Mouse (Mus musculus): ENCODE measurements around the gene Cutc.

Gene Cutc

DNA sequence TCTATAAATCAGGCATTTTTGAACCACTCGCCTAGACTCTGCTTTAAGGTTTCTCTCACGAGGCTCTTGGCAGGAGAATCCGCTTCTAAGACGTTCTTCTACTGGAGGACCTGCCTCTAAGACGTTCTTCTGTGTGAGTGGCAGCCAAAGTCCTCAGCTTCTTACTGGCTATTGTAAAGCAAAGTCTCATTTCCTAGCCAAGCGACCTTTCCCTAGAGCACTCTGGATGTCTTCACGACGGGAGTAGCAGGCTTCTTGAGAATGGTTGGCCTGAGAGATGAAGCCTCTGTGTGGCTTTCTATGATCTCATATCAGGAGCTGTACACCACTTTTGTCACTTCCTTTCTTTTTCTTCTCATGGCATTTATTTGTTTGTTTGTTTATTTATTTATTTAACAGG lies 42.7 kb downstream of the Cutc start:
- DNase-seq (ENCODE audit: low spot score): no peak

DNA sequence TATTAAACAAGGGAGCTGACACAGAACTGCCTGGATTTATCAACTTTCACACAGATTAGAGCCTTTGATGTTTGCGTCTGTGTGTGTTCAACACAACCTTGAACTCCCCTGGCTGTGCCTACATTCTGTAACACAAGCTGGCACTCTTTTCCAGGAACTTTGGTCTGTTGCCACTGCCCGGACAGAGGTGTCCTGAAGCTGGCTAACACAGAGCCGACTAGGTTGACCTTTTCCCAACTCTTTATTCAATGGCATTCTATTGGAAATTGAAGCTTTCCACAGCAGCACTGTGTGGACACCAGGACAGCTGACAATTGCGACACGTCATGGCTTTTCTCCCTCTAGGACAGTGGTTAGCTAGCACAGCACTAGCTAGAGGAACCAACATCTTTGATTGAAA lies 44.4 kb downstream of the Cutc start:
- no peak for DNase-seq (ENCODE audit: low spot score)

DNA sequence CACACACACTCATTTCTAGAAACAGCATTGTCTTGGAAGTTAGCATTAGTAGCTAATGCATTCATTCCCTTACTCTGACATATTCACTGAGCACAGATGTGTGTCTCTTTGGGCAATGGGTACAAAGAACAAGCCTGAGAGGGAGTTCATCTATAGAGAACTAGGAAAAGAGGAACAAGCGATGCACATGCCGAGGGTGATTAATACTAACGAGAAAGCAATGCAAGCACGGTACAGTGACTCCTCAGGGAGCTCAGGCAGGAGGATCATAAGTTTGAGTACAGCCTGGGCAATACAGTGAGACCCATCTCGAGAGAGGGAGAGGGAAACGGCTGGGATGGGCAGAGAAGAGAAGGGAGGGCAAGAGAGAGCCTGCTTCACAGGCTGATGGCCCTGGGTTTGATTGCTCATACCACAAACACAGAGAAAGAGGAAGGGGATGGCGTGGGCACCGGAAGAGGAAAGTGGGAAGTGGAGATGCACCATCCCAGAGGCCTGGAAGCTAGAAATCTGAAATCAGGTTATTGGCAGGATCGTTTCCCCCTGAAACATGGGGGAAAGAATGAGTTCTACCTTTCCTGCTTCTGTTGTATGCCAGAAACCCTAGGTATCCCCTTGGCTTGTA lies 48.7 kb downstream of the Cutc start:
- no peak for DNase-seq (ENCODE audit: low spot score)

DNA sequence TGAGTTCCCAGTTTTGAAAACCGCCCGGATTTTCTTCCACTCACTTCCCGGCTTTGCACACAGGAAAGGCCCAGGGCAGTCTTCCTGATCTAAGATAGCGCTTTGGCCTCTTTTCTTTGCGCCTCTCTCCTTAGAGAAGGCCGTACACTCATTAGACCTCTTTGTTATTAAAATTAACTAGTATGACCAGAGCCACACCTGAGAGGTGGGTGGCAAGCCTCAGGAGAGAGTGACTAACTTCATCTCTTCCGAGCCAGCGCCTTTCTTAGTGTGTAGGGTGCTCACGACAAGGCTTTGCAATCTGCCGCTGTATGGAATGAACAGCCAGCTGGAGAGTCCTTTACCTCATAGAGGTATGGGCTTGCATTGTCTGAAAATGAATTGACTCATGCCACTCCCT lies 51.1 kb downstream of the Cutc start:
- no peak for DNase-seq (ENCODE audit: low spot score)

DNA sequence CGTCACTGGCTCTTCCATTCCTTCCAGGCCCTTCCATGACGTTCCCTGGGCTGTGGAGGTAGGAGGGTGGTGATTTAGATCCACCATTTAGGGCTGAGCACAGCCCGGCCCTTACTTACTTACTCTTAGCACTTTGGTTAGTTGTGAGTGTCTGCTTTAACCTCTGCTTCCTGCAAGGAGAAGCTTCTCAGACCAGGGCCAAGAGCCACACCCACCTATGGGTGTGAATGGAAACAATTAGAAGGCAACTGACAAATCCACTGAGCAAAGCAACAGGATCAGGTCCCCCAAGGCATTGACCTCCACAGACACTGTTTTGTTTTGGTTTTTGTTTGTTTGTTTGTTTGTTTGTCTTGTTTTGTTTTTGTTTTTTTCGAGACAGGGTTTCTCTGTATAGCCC lies 56.5 kb downstream of the Cutc start:
- no peak for DNase-seq (ENCODE audit: low spot score)

DNA sequence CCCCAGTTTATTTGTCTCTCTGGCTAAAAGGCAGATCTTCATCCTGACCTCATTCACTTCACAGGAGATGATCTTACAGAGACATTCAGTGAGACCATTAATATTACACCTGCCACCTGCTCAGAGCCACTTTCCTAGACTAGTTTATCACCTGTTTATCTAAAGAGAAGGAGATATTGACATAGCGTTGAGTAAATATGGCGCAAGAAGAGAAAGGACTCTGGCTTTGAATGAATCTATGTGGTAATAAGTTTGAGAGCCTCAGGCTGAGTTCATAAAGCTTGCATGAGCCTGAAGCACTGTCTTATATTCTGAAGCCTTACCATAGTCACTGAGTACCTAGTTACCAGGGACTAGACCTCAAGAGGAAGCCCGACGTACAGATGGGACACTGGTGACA lies 58.6 kb downstream of the Cutc start:
- no peak for DNase-seq (ENCODE audit: low spot score)

DNA sequence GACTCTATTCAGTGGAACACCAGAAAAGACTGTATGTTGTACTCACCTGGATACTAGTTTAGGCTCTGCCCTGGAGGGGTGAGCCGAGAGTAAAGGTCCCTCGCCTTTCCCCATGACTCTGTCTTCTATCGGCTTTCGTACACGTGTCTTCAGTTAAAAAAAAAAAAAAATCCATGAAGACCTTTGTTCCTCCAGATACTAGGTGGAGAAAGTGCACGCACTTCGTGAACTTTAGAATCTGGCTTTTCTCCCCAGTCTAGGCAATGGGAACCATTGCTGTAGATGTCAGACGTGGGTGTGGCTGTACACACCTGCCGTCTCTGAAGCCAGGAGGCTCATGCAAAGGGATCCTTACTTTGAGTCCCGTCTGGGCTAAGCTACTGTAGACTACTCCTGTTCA lies 60.5 kb downstream of the Cutc start:
- no peak for DNase-seq (ENCODE audit: low spot score)

DNA sequence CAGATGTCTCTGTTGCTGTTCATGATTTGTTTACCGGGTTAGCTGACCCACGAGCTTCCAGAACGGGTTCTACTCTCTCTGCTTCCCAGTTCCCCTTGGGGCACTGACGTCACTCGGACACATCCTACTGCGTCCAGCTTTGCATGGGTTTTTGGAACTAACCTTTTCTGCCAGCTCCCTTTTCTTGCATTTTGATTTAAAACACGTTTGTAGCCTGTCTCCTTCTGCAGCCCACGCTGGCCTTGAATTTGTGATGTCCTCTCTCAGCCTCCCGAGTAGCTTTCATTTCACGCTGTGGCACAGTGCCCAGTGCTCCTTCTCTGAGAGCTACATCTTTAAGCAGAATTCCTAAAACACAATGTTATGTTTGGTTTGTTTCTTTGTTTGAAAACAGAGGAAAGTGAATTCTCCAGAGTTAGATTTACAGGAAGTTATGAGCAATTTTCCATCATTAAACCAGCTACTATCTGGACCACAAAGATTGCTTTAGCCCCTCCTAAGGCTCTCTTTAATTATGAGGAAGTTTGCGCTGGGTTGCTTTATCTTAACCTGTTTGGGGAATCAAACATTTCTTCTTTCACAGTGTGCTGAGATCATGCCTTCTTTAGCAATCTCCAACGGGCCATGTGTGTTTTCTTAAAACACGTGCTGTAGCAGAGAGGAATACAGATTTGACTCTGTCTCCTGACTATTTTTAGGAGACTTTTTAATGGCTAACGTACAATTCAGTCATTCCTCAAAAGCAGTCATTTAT lies 63.0 kb downstream of the Cutc start:
- no peak for DNase-seq (ENCODE audit: low spot score)

All from MN1 (cell line).